Mouse (Mus musculus) stomach, postnatal 0 days (tissue): ENCODE data around the gene Gna12. TPM values are rescaled to one million over a fixed set of nuclear protein-coding genes. Genes with fewer than 3 reads are reported as not detected.

Experiments used
- ATAC-seq: fragments of 200-750 bp; cut with Nextera tagmentation; 2 replicates; pipeline ENCODE4 v1.8.0; 2017; ENCODE audit not compliant: low FRiP score, low TSS enrichment
- DNase-seq: peaks from one replicate; pipeline ENCODE4 v3.0.0-alpha.2; 2016; ENCODE audit warnings: low spot score
- H3K27ac ChIP-seq: fragments of 300-500 bp; sonication (generic); replicated peaks from 2 replicates; pipeline ENCODE4 v1.5.1; 2014; ENCODE audit warnings: mild to moderate bottlenecking, control low read depth
- H3K27me3 ChIP-seq: fragments of 300-500 bp; sonication (generic); 2 replicates; pipeline ENCODE4 v1.6.1; 2014; ENCODE audit warnings: low read length; ENCODE audit not compliant: control insufficient read depth, insufficient read depth
- H3K36me3 ChIP-seq: fragments of 300-500 bp; sonication (generic); 2 replicates; pipeline ENCODE4 v1.6.1; 2014; ENCODE audit warnings: low read length, mixed read lengths; ENCODE audit not compliant: control insufficient read depth, insufficient read depth
- H3K4me1 ChIP-seq: fragments of 300-500 bp; sonication (generic); replicated peaks from 2 replicates; pipeline ENCODE4 v1.6.1; 2014; ENCODE audit warnings: antibody characterized with exemption; ENCODE audit not compliant: control insufficient read depth, insufficient read depth
- H3K4me2 ChIP-seq: fragments of 300-500 bp; sonication (generic); replicated peaks from 2 replicates; pipeline ENCODE4 v1.6.1; 2014; ENCODE audit warnings: low read depth, mild to moderate bottlenecking, control low read depth, moderate library complexity
- H3K4me3 ChIP-seq: fragments of 300-500 bp; sonication (generic); 2 replicates; pipeline ENCODE4 v1.5.1; 2014; ENCODE audit warnings: low read depth, low read length, control low read depth
- H3K9ac ChIP-seq: fragments of 300-500 bp; sonication (generic); 2 replicates; pipeline ENCODE4 v1.6.1; 2014; ENCODE audit warnings: mild to moderate bottlenecking, low read length, control low read depth, mixed read lengths
- H3K9me3 ChIP-seq: fragments of 300-500 bp; sonication (generic); 2 replicates; pipeline ENCODE4 v1.6.1; 2016; ENCODE audit warnings: low read length; ENCODE audit not compliant: control insufficient read depth
- CTCF ChIP-seq: IDR thresholded peaks from 2 replicates; pipeline ENCODE4 v1.5.1; 2016; ENCODE audit warnings: antibody characterized with exemption, low read depth, mild to moderate bottlenecking, moderate library complexity
- EP300 ChIP-seq: optimal IDR thresholded peaks from 2 replicates; pipeline ENCODE3; 2016; ENCODE audit warnings: antibody characterized with exemption
- WGBS: fragments of 180-500 bp; shearing (Covaris S2); extraction: QIAGEN DNeasy Blood & Tissue Kit; methylation state at CpG from one replicate; pipeline ENCODE4 v1.1.7; 2014; 5-methylcytosine and 5-hydroxymethylcytosine counted together
- polyA plus RNA-seq: library from polyadenylated mRNA; unstranded; fragments of >200 nt; fragmentation: Nextera tagmentation; extraction: Ambion mirVana; gene quantifications from 2 replicates; pipeline ENCODE4 v1.2.1, GENCODE M21; 2015

Gene Gna12
- polyA plus RNA-seq, 1 experiment from 2014 or later: 19.6 TPM

DNA sequence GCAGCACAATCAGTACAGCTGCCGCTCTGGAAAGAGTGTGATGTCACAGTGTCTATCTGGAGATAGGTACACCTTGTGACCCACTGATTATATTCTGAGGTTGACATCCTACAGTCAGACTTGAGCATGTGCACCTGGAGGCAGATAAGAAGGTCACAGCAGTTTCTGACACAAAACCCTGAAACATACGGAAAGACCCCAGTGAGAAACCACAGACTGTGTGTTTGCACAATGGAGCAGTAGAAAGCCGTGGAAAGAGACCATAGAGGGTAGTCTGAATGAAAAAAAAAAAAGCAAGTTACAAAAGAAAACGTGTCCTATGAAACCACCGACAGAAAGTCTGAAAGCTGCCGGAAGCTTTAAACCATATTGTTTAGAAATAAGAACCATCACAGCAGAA, 45.9 kb downstream of the Gna12 start:
- no peak for ATAC-seq
- Histone ChIP-seq H3K27ac (no peak overlapping the region), H3K27me3 (no peaks in the 10 kb centered on the region), H3K4me3 (no peak overlapping the region), H3K36me3 (peaks cover 19% of the 10 kb centered on the region), H3K4me2 (no peak overlapping the region), H3K9me3 (no peaks in the 10 kb centered on the region), H3K4me1 (peaks cover 2% of the 10 kb centered on the region; the same call in 1 of the 2 replicates), H3K9ac (no peak overlapping the region)
- TF ChIP-seq EP300 (no peak), CTCF (no peak)
- DNase-seq: no peak
- 77% methylated on average over 6 of the region's 6 CpGs for WGBS

DNA sequence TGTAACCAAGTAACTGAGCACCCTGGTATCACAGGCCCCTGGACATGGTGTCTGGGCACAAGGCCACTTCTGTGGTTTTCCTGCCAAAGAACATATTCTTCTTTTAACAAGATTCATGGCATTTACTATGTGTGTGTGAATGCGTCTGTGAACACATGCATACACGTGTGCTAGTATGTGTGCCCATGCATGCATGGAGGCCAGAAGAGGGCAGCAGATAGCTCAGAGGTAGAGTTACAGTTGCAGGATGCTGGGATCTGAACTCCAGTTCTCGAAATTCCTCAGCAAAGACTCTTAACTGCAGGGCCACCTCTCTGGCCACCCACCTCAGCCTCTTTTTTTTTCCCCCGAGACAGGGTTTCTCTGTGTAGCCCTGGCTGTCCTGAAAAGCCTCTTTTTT, 46.7 kb downstream of the Gna12 start:
- H3K4me1 ChIP-seq: no peaks in the 10 kb centered on the region; the same call in 1 of the 2 replicates
- peak; percentile 43 for TF ChIP-seq CTCF
- TF ChIP-seq EP300: no peak
- H3K27me3 ChIP-seq: no peaks in the 10 kb centered on the region
- 93% methylated on average over 4 of the region's 4 CpGs for WGBS
- H3K4me3 ChIP-seq: no peak overlapping the region
- H3K9me3 ChIP-seq: no peaks in the 10 kb centered on the region
- no peak overlapping the region for H3K27ac ChIP-seq
- H3K36me3 ChIP-seq: peaks cover 19% of the 10 kb centered on the region
- DNase-seq: no peak
- no peak overlapping the region for H3K4me2 ChIP-seq
- no peak for ATAC-seq
- no peak overlapping the region for H3K9ac ChIP-seq

- Histone ChIP-seq H3K9ac (no peak overlapping the region), H3K27ac (no peak overlapping the region), H3K9me3 (no peaks in the 10 kb centered on the region), H3K4me1 (no peaks in the 10 kb centered on the region; the same call in 1 of the 2 replicates), H3K4me3 (no peak overlapping the region), H3K36me3 (peaks cover 19% of the 10 kb centered on the region), H3K27me3 (no peaks in the 10 kb centered on the region), H3K4me2 (no peak overlapping the region)
- ATAC-seq (no peak), DNase-seq (no peak)
- no peak for TF ChIP-seq EP300
- TF ChIP-seq CTCF: no peak
- 88% methylated on average over 8 of the region's 8 CpGs for whole genome bisulfite sequencing
Measured at GRCm38 (mm10) chr5:140781886-140782572, 48.2 kb downstream of the Gna12 start.

DNA sequence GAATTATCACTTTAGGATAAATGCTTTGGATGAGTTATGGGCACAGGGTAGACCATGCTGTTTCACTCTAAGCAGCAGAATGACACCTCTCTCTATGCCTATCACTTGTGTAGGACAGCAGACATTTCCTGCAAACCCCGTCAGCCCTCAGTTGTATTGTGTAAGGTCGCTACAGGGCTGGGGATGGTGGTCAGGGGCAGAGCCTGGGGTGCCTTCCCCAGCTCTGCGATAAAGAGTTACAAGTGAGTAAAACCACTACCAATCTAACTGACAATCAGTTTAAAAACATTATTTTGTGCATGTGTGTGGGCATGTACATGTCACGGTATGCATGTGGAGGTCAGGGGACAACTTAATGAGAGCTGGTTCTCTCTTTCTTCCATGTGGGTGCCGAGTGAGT, 49.1 kb downstream of the Gna12 start:
- no peaks in the 10 kb centered on the region for H3K9me3 ChIP-seq
- ATAC-seq (no peak), DNase-seq (no peak)
- peaks cover 19% of the 10 kb centered on the region for H3K36me3 ChIP-seq
- H3K27ac ChIP-seq: no peak overlapping the region
- TF ChIP-seq CTCF (no peak), EP300 (no peak)
- H3K9ac ChIP-seq: no peak overlapping the region
- H3K4me1 ChIP-seq: no peaks in the 10 kb centered on the region
- H3K4me3 ChIP-seq: no peak overlapping the region
- H3K4me2 ChIP-seq: no peak overlapping the region
- WGBS: 82% methylated on average over 5 of the region's 5 CpGs
- no peaks in the 10 kb centered on the region for H3K27me3 ChIP-seq

GRCm38 (mm10) chr5:140776968-140777367, 53.3 kb downstream of the Gna12 start:
- Histone ChIP-seq H3K36me3 (peaks cover 5% of the 10 kb centered on the region), H3K27me3 (no peaks in the 10 kb centered on the region), H3K4me1 (no peaks in the 10 kb centered on the region; the same call in none of the 2 replicates), H3K4me2 (no peak overlapping the region), H3K9me3 (no peaks in the 10 kb centered on the region), H3K4me3 (no peak overlapping the region), H3K27ac (peak overlapping the region; percentile 53; the same call in 1 of the 2 replicates), H3K9ac (0 out of 2 replicates have a peak overlapping the region, but pooled peaks have one; percentile 4)
- DNase-seq: no peak
- 57% methylated on average over 9 of the region's 9 CpGs for WGBS
- TF ChIP-seq CTCF: no peak
- no peak for TF ChIP-seq EP300
- ATAC-seq: no peak

- H3K4me3 ChIP-seq: no peak overlapping the region
- H3K27me3 ChIP-seq: no peaks in the 10 kb centered on the region
- no peak for ATAC-seq
- 91% methylated on average over 4 of the region's 4 CpGs for WGBS
- no peaks in the 10 kb centered on the region for H3K9me3 ChIP-seq
- H3K9ac ChIP-seq: no peak overlapping the region
- no peak overlapping the region for H3K27ac ChIP-seq
- TF ChIP-seq EP300 (no peak), CTCF (no peak)
- H3K4me2 ChIP-seq: no peak overlapping the region
- no peak for DNase-seq
- H3K36me3 ChIP-seq: peaks cover 2% of the 10 kb centered on the region; the same call in 1 of the 2 replicates
- H3K4me1 ChIP-seq: peaks cover 5% of the 10 kb centered on the region
Measured at GRCm38 (mm10) chr5:140775111-140775510, 55.1 kb downstream of the Gna12 start.
